Mouse (Mus musculus): ENCODE measurements around the gene Pemt. TPM values are rescaled to one million over a fixed set of nuclear protein-coding genes. Genes with fewer than 3 reads are reported as not detected.

Gene Pemt
- polyA plus RNA-seq, 1 experiment = 0.49 TPM

DNA sequence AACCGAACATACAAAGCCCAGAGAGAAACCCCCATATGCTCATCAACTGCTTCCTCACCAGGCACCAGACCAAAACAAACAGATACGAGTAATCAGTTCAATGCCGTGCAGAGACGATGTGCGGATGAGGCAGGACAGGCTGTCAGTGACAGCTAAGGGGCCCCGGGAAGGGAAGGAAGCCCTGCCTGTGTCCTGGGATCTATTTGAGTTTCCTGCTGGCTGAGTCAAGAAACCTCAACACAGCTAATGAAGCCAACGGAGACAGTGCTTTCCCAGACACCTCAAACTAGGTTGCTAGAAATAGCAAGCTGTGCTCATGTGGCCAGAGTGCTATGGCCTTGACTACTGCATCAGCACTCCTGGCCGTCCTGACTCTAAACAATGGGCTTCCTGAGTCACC is 54.9 kb downstream of the Pemt start:
- no peaks in the 10 kb centered on the region for H3K27me3 ChIP-seq (ENCODE audit: control insufficient read depth)
- no peaks in the 10 kb centered on the region for H3K9me3 ChIP-seq (ENCODE audit: control insufficient read depth, low read length)
- no peaks in the 10 kb centered on the region for H3K36me3 ChIP-seq (ENCODE audit: control insufficient read depth)
- TF ChIP-seq TAL1 (IDR thresholded peaks at IDR 0.05; ENCODE audit: low read length) (no peak), GATA1 (IDR thresholded peaks at IDR 0.05; ENCODE audit: low read length) (no peak)
- no peaks in the 10 kb centered on the region for H3K4me1 ChIP-seq (ENCODE audit: control insufficient read depth)
- H3K4me3 ChIP-seq (replicated peaks) = no peak overlapping the region

DNA sequence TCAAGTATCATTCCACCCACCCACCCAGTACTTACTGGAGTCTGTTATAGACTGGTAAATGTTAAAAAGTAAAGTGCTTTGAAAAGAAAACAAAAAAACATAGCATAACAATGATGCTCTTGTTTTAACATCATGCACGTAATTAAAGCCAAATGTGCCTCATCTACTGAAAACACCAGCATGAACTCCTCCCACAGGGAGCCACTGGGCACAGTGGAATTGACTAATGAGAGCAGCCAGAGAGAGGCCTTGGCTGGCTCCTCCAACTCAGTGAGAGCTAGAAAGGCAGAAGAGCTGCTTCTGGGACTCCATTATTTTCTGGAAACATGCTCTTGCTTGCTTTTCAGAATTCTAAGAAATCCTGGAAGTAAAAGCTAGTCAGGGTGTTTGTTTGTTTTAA is 56.9 kb downstream of the Pemt start:
- Histone ChIP-seq H3K9me3 (ENCODE audit: control insufficient read depth, low read length) (no peaks in the 10 kb centered on the region), H3K27me3 (ENCODE audit: control insufficient read depth) (no peaks in the 10 kb centered on the region), H3K4me3 (replicated peaks) (no peak overlapping the region), H3K4me1 (ENCODE audit: control insufficient read depth) (no peaks in the 10 kb centered on the region), H3K36me3 (ENCODE audit: control insufficient read depth) (no peaks in the 10 kb centered on the region)
- TF ChIP-seq TAL1 (IDR thresholded peaks at IDR 0.05; ENCODE audit: low read length) = no peak
- no peak for TF ChIP-seq GATA1 (IDR thresholded peaks at IDR 0.05; ENCODE audit: low read length)

DNA sequence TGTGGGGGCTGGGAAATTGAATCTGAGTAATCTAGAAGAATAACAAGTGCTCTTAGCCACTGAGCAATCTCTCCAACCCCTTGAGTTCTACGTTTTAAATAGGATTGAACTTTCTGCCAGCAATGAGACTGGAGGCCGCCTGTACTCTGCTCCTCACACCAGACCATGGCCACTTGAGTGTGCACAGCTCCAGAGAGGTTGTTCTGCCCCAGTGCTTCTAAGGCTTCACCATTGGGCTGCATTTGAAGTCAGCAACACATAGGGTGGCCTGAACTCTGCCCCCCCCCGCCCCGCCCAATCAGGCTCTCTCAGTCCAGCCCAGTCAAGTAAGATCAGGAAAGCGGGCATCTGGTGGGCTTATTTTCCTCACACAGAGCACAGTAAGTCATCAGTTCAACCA is 68.5 kb downstream of the Pemt start:
- H3K4me3 ChIP-seq (replicated peaks) = no peak overlapping the region
- TF ChIP-seq TAL1 (IDR thresholded peaks at IDR 0.05; ENCODE audit: low read length) (no peak), GATA1 (IDR thresholded peaks at IDR 0.05; ENCODE audit: low read length) (no peak)
- H3K36me3 ChIP-seq (ENCODE audit: control insufficient read depth) = no peaks in the 10 kb centered on the region
- H3K9me3 ChIP-seq (ENCODE audit: control insufficient read depth, low read length) = no peaks in the 10 kb centered on the region
- no peaks in the 10 kb centered on the region for H3K27me3 ChIP-seq (ENCODE audit: control insufficient read depth)
- no peaks in the 10 kb centered on the region for H3K4me1 ChIP-seq (ENCODE audit: control insufficient read depth)

DNA sequence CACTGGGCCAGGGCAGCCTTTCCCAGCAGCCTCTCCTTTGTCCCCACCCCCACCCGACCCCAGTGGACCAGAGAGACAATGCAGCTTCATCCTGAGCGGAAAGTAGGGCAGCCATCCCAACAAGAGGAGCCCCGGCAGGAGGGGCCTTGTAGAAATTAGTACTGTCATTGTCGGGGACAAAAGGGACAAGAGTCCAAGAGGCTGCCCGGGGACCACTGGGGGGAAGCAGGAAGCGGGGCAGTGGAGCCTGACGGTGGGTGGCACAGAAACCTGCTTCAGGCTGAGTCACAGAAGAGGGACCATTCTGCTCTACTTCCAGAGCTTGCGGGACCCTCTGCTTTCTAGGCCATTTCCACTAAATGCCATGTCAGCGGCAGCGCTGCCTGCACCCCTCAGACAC is 71.0 kb downstream of the Pemt start:
- no peak for TF ChIP-seq TAL1 (IDR thresholded peaks at IDR 0.05; ENCODE audit: low read length)
- TF ChIP-seq GATA1 (IDR thresholded peaks at IDR 0.05; ENCODE audit: low read length) = no peak
- Histone ChIP-seq H3K9me3 (ENCODE audit: control insufficient read depth, low read length) (no peaks in the 10 kb centered on the region), H3K4me1 (ENCODE audit: control insufficient read depth) (no peaks in the 10 kb centered on the region), H3K4me3 (replicated peaks) (no peak overlapping the region), H3K36me3 (ENCODE audit: control insufficient read depth) (no peaks in the 10 kb centered on the region), H3K27me3 (ENCODE audit: control insufficient read depth) (no peaks in the 10 kb centered on the region)

DNA sequence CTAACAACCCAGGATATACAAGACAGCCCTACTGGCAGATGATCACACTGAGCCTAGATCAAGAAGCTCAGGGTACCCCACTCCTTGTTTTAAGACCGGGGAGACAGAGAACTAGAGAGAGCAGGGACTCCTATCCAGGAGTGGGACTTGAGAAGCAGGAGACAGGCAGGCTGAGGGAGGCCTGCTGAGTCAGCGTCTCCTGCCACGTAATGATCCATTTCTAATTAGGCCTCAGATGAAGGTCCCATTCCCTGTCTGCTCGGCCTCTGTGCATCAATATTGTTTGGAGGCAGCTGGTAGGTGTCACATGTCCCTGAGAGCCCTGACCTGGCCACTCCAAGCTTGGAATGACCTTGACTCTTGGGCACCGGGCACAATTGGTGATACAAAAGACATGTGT is 72.9 kb downstream of the Pemt start:
- no peaks in the 10 kb centered on the region for H3K4me1 ChIP-seq (ENCODE audit: control insufficient read depth)
- H3K36me3 ChIP-seq (ENCODE audit: control insufficient read depth) = no peaks in the 10 kb centered on the region
- no peaks in the 10 kb centered on the region for H3K27me3 ChIP-seq (ENCODE audit: control insufficient read depth)
- H3K4me3 ChIP-seq (replicated peaks) = no peak overlapping the region
- no peak for TF ChIP-seq GATA1 (IDR thresholded peaks at IDR 0.05; ENCODE audit: low read length)
- no peak for TF ChIP-seq TAL1 (IDR thresholded peaks at IDR 0.05; ENCODE audit: low read length)
- H3K9me3 ChIP-seq (ENCODE audit: control insufficient read depth, low read length) = no peaks in the 10 kb centered on the region

DNA sequence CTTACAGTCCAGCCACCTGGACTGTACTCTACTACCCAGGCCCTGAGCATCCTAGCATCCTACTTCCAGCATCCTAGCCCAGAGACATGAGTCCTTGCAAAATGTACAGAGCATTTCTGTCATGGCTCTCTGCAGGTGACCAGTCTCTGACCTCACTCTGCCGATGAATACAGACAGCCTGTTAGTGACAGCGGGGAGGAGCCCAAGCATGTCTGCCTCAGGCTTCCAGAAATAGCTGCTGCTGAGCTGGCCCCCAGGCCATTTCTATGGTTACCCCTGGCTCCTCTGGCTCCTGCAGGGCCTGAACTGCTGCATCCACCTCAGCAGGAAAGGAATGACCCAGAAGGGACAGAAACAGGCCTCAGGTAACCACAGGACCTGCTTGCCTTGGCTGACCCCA is 74.6 kb downstream of the Pemt start:
- no peaks in the 10 kb centered on the region for H3K9me3 ChIP-seq (ENCODE audit: control insufficient read depth, low read length)
- no peaks in the 10 kb centered on the region for H3K36me3 ChIP-seq (ENCODE audit: control insufficient read depth)
- no peaks in the 10 kb centered on the region for H3K4me1 ChIP-seq (ENCODE audit: control insufficient read depth)
- no peak overlapping the region for H3K4me3 ChIP-seq (replicated peaks)
- TF ChIP-seq GATA1 (IDR thresholded peaks at IDR 0.05; ENCODE audit: low read length) (no peak), TAL1 (IDR thresholded peaks at IDR 0.05; ENCODE audit: low read length) (no peak)
- no peaks in the 10 kb centered on the region for H3K27me3 ChIP-seq (ENCODE audit: control insufficient read depth)

DNA sequence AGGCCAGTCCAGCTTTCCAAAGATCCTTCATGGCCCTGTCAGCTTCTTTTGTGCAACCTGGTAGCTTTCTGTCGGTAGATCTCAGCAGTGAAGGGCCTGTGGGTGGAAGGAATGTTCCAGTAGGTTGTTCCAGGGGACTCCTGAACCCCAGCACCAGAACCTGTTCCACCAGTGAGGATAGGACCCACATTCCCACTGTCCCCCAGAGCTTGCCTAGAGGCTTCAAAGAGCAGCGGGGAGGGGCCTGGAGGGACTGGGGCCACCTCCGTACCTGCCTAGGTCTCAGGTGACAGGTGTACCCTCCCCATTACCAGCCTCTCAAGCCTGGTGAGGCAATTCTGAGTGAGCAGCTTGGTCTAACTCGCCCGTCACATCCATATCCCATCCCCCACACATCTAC is 75.5 kb downstream of the Pemt start:
- Histone ChIP-seq H3K4me1 (ENCODE audit: control insufficient read depth) (peaks cover 5% of the 10 kb centered on the region; the same call in 1 of the 2 replicates), H3K4me3 (replicated peaks) (no peak overlapping the region), H3K9me3 (ENCODE audit: control insufficient read depth, low read length) (no peaks in the 10 kb centered on the region), H3K36me3 (ENCODE audit: control insufficient read depth) (no peaks in the 10 kb centered on the region), H3K27me3 (ENCODE audit: control insufficient read depth) (peaks cover 7% of the 10 kb centered on the region)
- TF ChIP-seq GATA1 (IDR thresholded peaks at IDR 0.05; ENCODE audit: low read length) (no peak), TAL1 (IDR thresholded peaks at IDR 0.05; ENCODE audit: low read length) (no peak)

DNA sequence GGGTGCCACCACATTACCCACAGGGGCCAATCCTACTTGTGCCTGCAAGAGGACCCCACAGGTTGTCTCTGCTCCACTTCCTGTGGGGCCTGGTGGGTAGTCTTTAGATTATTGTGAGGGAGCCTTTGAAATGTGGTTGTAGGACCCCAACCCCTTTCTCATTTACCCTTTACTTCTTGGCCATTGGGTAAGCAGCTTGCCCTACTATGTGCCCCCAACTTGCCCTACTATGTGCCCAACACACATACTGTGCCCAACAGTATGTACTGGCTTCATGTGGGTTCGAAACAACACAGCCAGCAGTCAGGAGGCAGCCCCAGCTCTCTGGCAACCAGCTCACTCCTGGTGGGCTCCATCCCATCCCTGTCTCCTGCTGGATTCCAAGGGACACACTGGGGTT is 78.5 kb downstream of the Pemt start:
- Histone ChIP-seq H3K4me3 (replicated peaks) (no peak overlapping the region), H3K4me1 (ENCODE audit: control insufficient read depth) (peaks cover 24% of the 10 kb centered on the region), H3K36me3 (ENCODE audit: control insufficient read depth) (peaks cover under 1% of the 10 kb centered on the region; the same call in 1 of the 2 replicates), H3K27me3 (ENCODE audit: control insufficient read depth) (peaks cover 37% of the 10 kb centered on the region), H3K9me3 (ENCODE audit: control insufficient read depth, low read length) (peaks cover 5% of the 10 kb centered on the region; the same call in 1 of the 2 replicates)
- no peak for TF ChIP-seq TAL1 (IDR thresholded peaks at IDR 0.05; ENCODE audit: low read length)
- no peak for TF ChIP-seq GATA1 (IDR thresholded peaks at IDR 0.05; ENCODE audit: low read length)

DNA sequence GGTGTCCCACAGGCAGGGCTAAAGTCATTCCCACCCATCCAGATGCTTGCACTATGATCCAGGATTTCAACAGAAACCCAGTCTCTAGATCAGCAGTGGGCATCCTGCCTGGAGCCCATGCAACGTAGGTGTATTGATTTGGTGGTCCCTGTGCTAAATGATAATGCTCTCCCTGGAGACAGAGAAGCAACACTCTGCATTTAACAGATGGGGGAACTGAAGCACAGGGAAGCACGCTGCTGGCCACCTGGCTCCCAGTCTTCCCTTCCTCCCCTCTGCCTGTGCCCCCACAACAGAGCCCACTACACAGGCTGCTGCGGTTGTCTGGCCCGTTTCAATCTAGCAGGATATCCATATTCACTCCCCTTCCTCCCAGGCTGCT is 80.2 kb downstream of the Pemt start:
- Histone ChIP-seq H3K9me3 (ENCODE audit: control insufficient read depth, low read length) (peaks cover 5% of the 10 kb centered on the region; the same call in 1 of the 2 replicates), H3K4me3 (replicated peaks) (no peak overlapping the region), H3K27me3 (ENCODE audit: control insufficient read depth) (peaks cover 41% of the 10 kb centered on the region), H3K4me1 (ENCODE audit: control insufficient read depth) (peaks cover 24% of the 10 kb centered on the region), H3K36me3 (ENCODE audit: control insufficient read depth) (peaks cover 16% of the 10 kb centered on the region)
- no peak for TF ChIP-seq GATA1 (IDR thresholded peaks at IDR 0.05; ENCODE audit: low read length)
- no peak for TF ChIP-seq TAL1 (IDR thresholded peaks at IDR 0.05; ENCODE audit: low read length)
